Mouse (Mus musculus): ENCODE results near the gene Zbtb11. TPM values are rescaled to one million over a fixed set of nuclear protein-coding genes. Genes with fewer than 3 reads are reported as not detected.

The Zbtb11 gene
- total and polyA plus RNA-seq, 3 experiments, result 12.5 to 19.0 TPM; not detected in 1

DNA sequence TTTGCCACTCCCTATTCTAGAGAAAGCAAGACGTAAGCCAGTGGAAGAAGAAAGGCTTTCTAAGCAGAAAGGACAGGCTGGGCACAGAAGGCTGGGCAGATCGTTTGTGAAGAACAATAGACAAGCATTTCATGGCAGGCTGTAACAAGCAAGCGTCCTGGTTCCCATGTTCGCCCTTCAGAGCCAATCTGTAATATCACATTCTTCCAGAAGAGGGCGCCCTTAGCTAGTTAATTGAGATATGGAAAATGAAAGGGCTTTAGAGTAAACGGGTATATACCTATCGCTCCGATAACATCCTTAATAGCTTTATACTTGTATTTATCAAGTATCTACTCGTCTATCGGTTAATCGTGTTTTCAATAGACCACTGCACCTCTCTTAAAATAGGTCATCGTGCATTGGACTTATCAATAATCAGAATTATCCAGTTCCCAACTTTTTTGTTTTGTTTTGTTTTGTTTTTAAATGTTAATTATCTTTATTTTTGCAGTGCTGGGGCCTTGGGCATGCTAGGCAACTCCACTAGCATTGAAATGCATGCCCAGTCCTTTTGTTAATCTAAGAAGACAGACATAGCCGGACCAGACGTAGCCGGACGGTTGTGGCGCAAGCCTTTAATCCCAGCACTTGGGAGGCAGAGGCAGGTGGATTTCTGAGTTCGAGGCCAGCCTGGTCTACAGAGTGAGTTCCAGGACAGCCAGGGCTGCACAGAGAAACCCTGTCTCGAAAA, 22.6 kb upstream of the Zbtb11 start:
- Histone ChIP-seq H3K4me3 (ENCODE audit: control insufficient read depth in 1 of 2, insufficient read depth in 1 of 2, low read depth in 2 of 2, low read length in 2 of 2) (peak overlapping the region; percentile 66 to 70), H3K27ac (ENCODE audit: control insufficient read depth, low read depth, low read length) (peak overlapping the region; percentile 30), H3K27me3 (ENCODE audit: control insufficient read depth in 1 of 2, insufficient read depth in 2 of 2, low read length in 2 of 2) (no peaks in the 10 kb centered on the region), H3K79me2 (ENCODE audit: control insufficient read depth, insufficient read depth, low read length, poor library complexity) (no peaks in the 10 kb centered on the region), H3K9ac (ENCODE audit: control insufficient read depth, low read depth, low read length, poor library complexity, severe bottlenecking) (peak overlapping the region; percentile 39), H3K36me3 (ENCODE audit: control insufficient read depth in 1 of 2, insufficient read depth in 2 of 2, low read length in 2 of 2) (peaks cover 0 to 7% of the 10 kb centered on the region in 2 experiments; a peak in 2 of 4 replicates), H3K4me1 (ENCODE audit: control insufficient read depth in 1 of 2, insufficient read depth in 2 of 2, low read length in 2 of 2) (peaks cover 8 to 9% of the 10 kb centered on the region in 2 experiments), H3K9me3 (replicated peaks; ENCODE audit: insufficient read depth, low read length) (no peaks in the 10 kb centered on the region)
- DNase-seq (ENCODE audit: low read depth, low spot score), result peak; percentile 95
- no peak for TF ChIP-seq TAL1 (IDR thresholded peaks at IDR 0.05; ENCODE audit: low read length)
- no peak for TF ChIP-seq NRF1 (IDR thresholded peaks at IDR 0.05; ENCODE audit: insufficient read depth, low read depth, low read length, poor library complexity, severe bottlenecking)
- peak; percentile 93 for TF ChIP-seq RAD21 (IDR thresholded peaks at IDR 0.05; ENCODE audit: low read depth, low read length)
- TF ChIP-seq JUND (IDR thresholded peaks at IDR 0.05; ENCODE audit: low read depth, low read length), result no peak
- no peak for TF ChIP-seq EP300 (IDR thresholded peaks at IDR 0.05; ENCODE audit: low read depth in 1 of 2, low read length in 2 of 2)
- peak; percentile 82 for TF ChIP-seq ZC3H11A (IDR thresholded peaks at IDR 0.05; ENCODE audit: low read depth, low read length)
- TF ChIP-seq CHD2 (IDR thresholded peaks at IDR 0.05; ENCODE audit: low read length), result no peak
- peak; percentile 46 to 95 (median 76) for TF ChIP-seq CTCF (IDR thresholded peaks at IDR 0.05 in 2 of 3, conservative IDR thresholded peaks at IDR 0.05 in 1 of 3; ENCODE audit: control insufficient read depth in 1 of 3, insufficient read depth in 1 of 3, low read depth in 2 of 3, low read length in 3 of 3, poor library complexity in 1 of 3, severe bottlenecking in 1 of 3)
- peak; percentile 89 for TF ChIP-seq TBP (IDR thresholded peaks at IDR 0.05; ENCODE audit: low read depth, low read length)
- no peak for TF ChIP-seq ZMIZ1 (IDR thresholded peaks at IDR 0.05; ENCODE audit: low read depth, low read length)
- TF ChIP-seq ZNF384 (IDR thresholded peaks at IDR 0.05; ENCODE audit: low read depth, low read length), result no peak; the same call in none of the 2 replicates
- no peak for TF ChIP-seq POLR2AphosphoS5 (IDR thresholded peaks at IDR 0.05; ENCODE audit: borderline replicate concordance, low read depth, low read length)
- TF ChIP-seq RCOR1 (IDR thresholded peaks at IDR 0.05; ENCODE audit: low read depth, low read length), result 0 out of 2 replicates have a peak, but pooled peaks have one; percentile 5
- no peak for TF ChIP-seq E2F4 (IDR thresholded peaks at IDR 0.05; ENCODE audit: borderline replicate concordance, low read depth, low read length)
- 0 out of 2 replicates have a peak, but pooled peaks have one; percentile 19 for TF ChIP-seq HCFC1 (IDR thresholded peaks at IDR 0.05; ENCODE audit: low read depth, low read length)
- peak; percentile 54; the same call in 1 of the 2 replicates for TF ChIP-seq SIN3A (IDR thresholded peaks at IDR 0.05; ENCODE audit: low read length)
- peak; percentile 73 for TF ChIP-seq SMC3 (IDR thresholded peaks at IDR 0.05; ENCODE audit: low read depth, low read length)
- TF ChIP-seq GATA1 (IDR thresholded peaks at IDR 0.05; ENCODE audit: low read depth, low read length), result peak; percentile 64

DNA sequence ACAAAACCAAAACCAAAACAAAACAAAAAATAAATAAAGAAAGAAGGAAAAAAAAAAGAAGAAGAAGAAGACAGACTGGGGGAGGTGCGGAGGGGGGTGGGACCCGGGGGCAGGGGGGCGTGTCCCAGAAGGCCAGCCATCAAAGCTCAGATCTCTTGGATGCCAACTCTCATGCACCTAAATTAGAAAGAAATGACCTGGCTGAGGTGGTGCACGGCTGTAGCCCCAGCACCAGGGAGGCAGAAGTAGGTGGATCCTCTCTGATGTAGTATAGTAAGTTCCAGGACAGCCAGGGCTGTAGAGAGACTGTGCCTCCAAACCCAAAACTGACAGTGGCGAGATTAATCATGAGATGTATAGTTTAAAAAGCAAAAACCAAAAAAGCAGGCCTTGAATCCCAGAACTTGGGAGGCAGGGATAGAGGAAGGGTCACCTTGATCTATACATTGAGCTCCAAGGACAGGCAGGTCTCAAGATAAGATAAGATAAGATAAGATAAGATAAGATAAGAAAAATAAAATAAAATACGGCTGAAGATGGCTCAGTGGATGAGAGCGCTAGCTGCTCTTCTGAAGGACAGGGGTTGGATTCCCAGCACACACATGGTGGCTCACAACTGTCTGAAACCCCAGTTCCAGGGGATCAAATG, 21.9 kb upstream of the Zbtb11 start:
- no peak overlapping the region for H3K27ac ChIP-seq (ENCODE audit: control insufficient read depth, low read depth, low read length)
- H3K79me2 ChIP-seq (ENCODE audit: control insufficient read depth, insufficient read depth, low read length, poor library complexity), result no peaks in the 10 kb centered on the region
- peaks cover 8 to 9% of the 10 kb centered on the region in 2 experiments for H3K4me1 ChIP-seq (ENCODE audit: control insufficient read depth in 1 of 2, insufficient read depth in 2 of 2, low read length in 2 of 2)
- no peaks in the 10 kb centered on the region for H3K27me3 ChIP-seq (ENCODE audit: control insufficient read depth in 1 of 2, insufficient read depth in 2 of 2, low read length in 2 of 2)
- H3K4me3 ChIP-seq (ENCODE audit: control insufficient read depth in 1 of 2, insufficient read depth in 1 of 2, low read depth in 2 of 2, low read length in 2 of 2), result peak overlapping the region; percentile 66 to 70
- peaks cover 0 to 7% of the 10 kb centered on the region in 2 experiments; a peak in 2 of 4 replicates for H3K36me3 ChIP-seq (ENCODE audit: control insufficient read depth in 1 of 2, insufficient read depth in 2 of 2, low read length in 2 of 2)
- no peak for TF ChIP-seq TCF12 (IDR thresholded peaks at IDR 0.05; ENCODE audit: low read depth, low read length)
- TF ChIP-seq GATA1 (IDR thresholded peaks at IDR 0.05; ENCODE audit: low read depth, low read length), result peak; percentile 96
- no peak overlapping the region; the same call in 1 of the 2 replicates for H3K9ac ChIP-seq (ENCODE audit: control insufficient read depth, low read depth, low read length, poor library complexity, severe bottlenecking)
- DNase-seq (ENCODE audit: low read depth, low spot score), result peak; percentile 67
- H3K9me3 ChIP-seq (replicated peaks; ENCODE audit: insufficient read depth, low read length), result no peaks in the 10 kb centered on the region

Data from MEL (cell line).